Mouse (Mus musculus) MEL (cell line): ENCODE measurements around the gene Ankrd16. TPM values are rescaled to one million over a fixed set of nuclear protein-coding genes. Genes with fewer than 3 reads are reported as not detected.
A peak's percentile ranks its signal among the peaks of the same experiment; 100 is the strongest.

ENCODE experiments used
- DNase-seq: peaks from one replicate; pipeline ENCODE4 v3.0.0; 2011; ENCODE audit warnings: low read depth, low spot score
- H3K27ac ChIP-seq: 2 replicates; pipeline ENCODE4 v1.5.1; 2012; ENCODE audit warnings: low read depth, mild to moderate bottlenecking, control low read depth, low read length, moderate library complexity; ENCODE audit not compliant: control insufficient read depth
- H3K27me3 ChIP-seq, 2 experiments: fragments of 150-350 bp in 1 of 2; sonication (generic) in 1 of 2; 2 replicates each; pipeline ENCODE4 v1.6.1; 2012; ENCODE audit warnings: low read length in 2 of 2, mild to moderate bottlenecking in 2 of 2, improper control_type of control experiment in 1 of 2, moderate library complexity in 1 of 2; ENCODE audit not compliant: insufficient read depth in 2 of 2, control insufficient read depth in 1 of 2
- H3K36me3 ChIP-seq, 2 experiments: 2 replicates each; pipeline ENCODE4 v1.6.1; 2012 to 2014; ENCODE audit warnings: low read length in 2 of 2, improper control_type of control experiment in 1 of 2, inconsistent platforms in 1 of 2, mild to moderate bottlenecking in 1 of 2; ENCODE audit not compliant: insufficient read depth in 2 of 2, control insufficient read depth in 1 of 2
- H3K4me1 ChIP-seq, 2 experiments: fragments of 150-350 bp in 1 of 2; sonication (generic) in 1 of 2; 2 replicates each; pipeline ENCODE4 v1.6.1; 2012; ENCODE audit warnings: low read length in 2 of 2, improper control_type of control experiment in 1 of 2, mild to moderate bottlenecking in 1 of 2; ENCODE audit not compliant: insufficient read depth in 2 of 2, control insufficient read depth in 1 of 2
- H3K4me3 ChIP-seq, 2 experiments: fragments of 150-350 bp in 1 of 2; sonication (generic) in 1 of 2; 2 replicates each; pipeline ENCODE4 v1.5.1; 2012; ENCODE audit warnings: low read depth in 2 of 2, low read length in 2 of 2, mild to moderate bottlenecking in 2 of 2, moderate library complexity in 2 of 2, control low read depth in 1 of 2, improper control_type of control experiment in 1 of 2; ENCODE audit not compliant: control insufficient read depth in 1 of 2, insufficient read depth in 1 of 2
- H3K79me2 ChIP-seq: 2 replicates; pipeline ENCODE4 v1.6.1; 2012; ENCODE audit warnings: mild to moderate bottlenecking, low read length, moderate library complexity; ENCODE audit not compliant: control insufficient read depth, poor library complexity, insufficient read depth
- H3K9ac ChIP-seq: 2 replicates; pipeline ENCODE4 v1.6.1; 2012; ENCODE audit warnings: low read depth, mild to moderate bottlenecking, control low read depth, low read length, moderate library complexity; ENCODE audit not compliant: control insufficient read depth, poor library complexity, severe bottlenecking
- H3K9me3 ChIP-seq: fragments of 150-350 bp; sonication (generic); replicated peaks from 2 replicates; pipeline ENCODE4 v1.6.1; 2012; ENCODE audit warnings: mild to moderate bottlenecking, low read length, improper control_type of control experiment, moderate library complexity; ENCODE audit not compliant: insufficient read depth
- CHD2 ChIP-seq: IDR thresholded peaks from 2 replicates; pipeline ENCODE4 v1.6.1; 2011; ENCODE audit warnings: low read length, improper control_type of control experiment
- CTCF ChIP-seq, 3 experiments: IDR thresholded peaks in 2 of 3; conservative IDR thresholded peaks in 1 of 3; 2 replicates each; pipeline ENCODE4 v1.5.1; 2011 to 2012; ENCODE audit warnings: low read length in 3 of 3, low read depth in 2 of 3, mild to moderate bottlenecking in 2 of 3, improper control_type of control experiment in 1 of 3, inconsistent platforms in 1 of 3, mixed read lengths in 1 of 3, moderate library complexity in 1 of 3; ENCODE audit not compliant: control insufficient read depth in 1 of 3, insufficient read depth in 1 of 3, poor library complexity in 1 of 3, severe bottlenecking in 1 of 3
- E2F4 ChIP-seq: IDR thresholded peaks from 2 replicates; pipeline ENCODE4 v1.6.1; 2011; ENCODE audit warnings: low read depth, low read length, improper control_type of control experiment, borderline replicate concordance
- ETS1 ChIP-seq: IDR thresholded peaks from 2 replicates; pipeline ENCODE4 v1.6.1; 2012; ENCODE audit warnings: low read depth, mild to moderate bottlenecking, inconsistent platforms, low read length, improper control_type of control experiment, moderate library complexity
- HCFC1 ChIP-seq: IDR thresholded peaks from 2 replicates; pipeline ENCODE4 v1.6.1; 2012; ENCODE audit warnings: low read depth, mild to moderate bottlenecking, inconsistent platforms, low read length, improper control_type of control experiment, moderate library complexity
- KAT2A ChIP-seq: conservative IDR thresholded peaks from 2 replicates; pipeline ENCODE4 v1.6.1; 2012; ENCODE audit warnings: low read depth, low read length, improper control_type of control experiment, inconsistent platforms
- MAZ ChIP-seq: IDR thresholded peaks from 2 replicates; pipeline ENCODE4 v1.6.1; 2012; ENCODE audit warnings: low read depth, mild to moderate bottlenecking, inconsistent platforms, low read length, improper control_type of control experiment
- MXI1 ChIP-seq: IDR thresholded peaks from 2 replicates; pipeline ENCODE4 v1.6.1; 2011; ENCODE audit warnings: mild to moderate bottlenecking, low read depth, low read length, improper control_type of control experiment
- MYC ChIP-seq: IDR thresholded peaks from 2 replicates; pipeline ENCODE4 v1.6.1; 2011; ENCODE audit warnings: low read depth, mild to moderate bottlenecking, low read length, improper control_type of control experiment, moderate library complexity
- NELFE ChIP-seq: IDR thresholded peaks from 2 replicates; pipeline ENCODE4 v1.6.1; 2011; ENCODE audit warnings: low read depth, low read length, improper control_type of control experiment
- POLR2AphosphoS2 ChIP-seq: IDR thresholded peaks from 2 replicates; pipeline ENCODE4 v1.6.1; 2011; ENCODE audit warnings: low read length, improper control_type of control experiment
- RCOR1 ChIP-seq: IDR thresholded peaks from 2 replicates; pipeline ENCODE4 v1.6.1; 2012; ENCODE audit warnings: low read depth, mild to moderate bottlenecking, inconsistent platforms, low read length, improper control_type of control experiment
- SIN3A ChIP-seq: IDR thresholded peaks from 2 replicates; pipeline ENCODE4 v1.6.1; 2012; ENCODE audit warnings: low read length, improper control_type of control experiment, inconsistent platforms
- TBP ChIP-seq: IDR thresholded peaks from 2 replicates; pipeline ENCODE4 v1.8.0; 2011; ENCODE audit warnings: low read depth, low read length, improper control_type of control experiment
- TCF12 ChIP-seq: IDR thresholded peaks from 2 replicates; pipeline ENCODE4 v1.6.1; 2014; ENCODE audit warnings: low read depth, mild to moderate bottlenecking, inconsistent platforms, low read length, improper control_type of control experiment, moderate library complexity
- USF1 ChIP-seq: IDR thresholded peaks from 2 replicates; pipeline ENCODE4 v1.6.1; 2014; ENCODE audit warnings: low read depth, mild to moderate bottlenecking, inconsistent platforms, low read length, improper control_type of control experiment, moderate library complexity
- ZKSCAN1 ChIP-seq: IDR thresholded peaks from 2 replicates; pipeline ENCODE4 v1.6.1; 2012; ENCODE audit warnings: low read depth, mild to moderate bottlenecking, inconsistent platforms, low read length, improper control_type of control experiment, moderate library complexity
- ZMIZ1 ChIP-seq: IDR thresholded peaks from 2 replicates; pipeline ENCODE4 v1.6.1; 2012; ENCODE audit warnings: low read depth, mild to moderate bottlenecking, inconsistent platforms, low read length, improper control_type of control experiment, moderate library complexity
- ZNF384 ChIP-seq: IDR thresholded peaks from 2 replicates; pipeline ENCODE4 v1.6.1; 2012; ENCODE audit warnings: low read depth, mild to moderate bottlenecking, inconsistent platforms, low read length, improper control_type of control experiment
- polyA plus RNA-seq, 2 experiments: library from polyadenylated mRNA; stranded (reverse) in 1 of 2; unstranded in 1 of 2; fragments of >175 nt in 1 of 2; fragments of >200 nt in 1 of 2; gene quantifications; 2 replicates each; pipeline versions ENCODE4 v1.2.1 to v1.2.4; 2012; ENCODE audit warnings: low replicate concordance in 2 of 2, low read depth in 1 of 2; ENCODE audit not compliant: insufficient read length in 2 of 2, insufficient read depth in 1 of 2, missing spikeins in 1 of 2
- total RNA-seq: library from RNA; depleted of rRNA; stranded (reverse); fragments of 300-350 nt; gene quantifications from 2 replicates; pipeline ENCODE4 v1.2.3, GENCODE M21; 2012

The Ankrd16 gene
- total and polyA plus RNA-seq, 3 experiments, result 12.9 to 23.5 TPM; not detected in 1

- H3K27me3 ChIP-seq, result no peaks in the 10 kb centered on the region
- DNase-seq, result peak; percentile 35
- no peaks in the 10 kb centered on the region; a peak in 1 of 4 replicates for H3K4me1 ChIP-seq
- no peaks in the 10 kb centered on the region for H3K9me3 ChIP-seq
- TF ChIP-seq HCFC1 (no peak), USF1 (no peak), E2F4 (no peak), MYC (no peak), SIN3A (no peak), ZMIZ1 (no peak), NELFE (no peak), TBP (no peak), KAT2A (no peak), ETS1 (no peak), MAZ (no peak), RCOR1 (no peak), POLR2AphosphoS2 (no peak), CHD2 (no peak), TCF12 (no peak)
- H3K79me2 ChIP-seq, result no peaks in the 10 kb centered on the region
- no peak overlapping the region for H3K9ac ChIP-seq
- no peaks in the 10 kb centered on the region; a peak in 1 of 4 replicates for H3K36me3 ChIP-seq
- H3K27ac ChIP-seq, result no peak overlapping the region
- no peak overlapping the region for H3K4me3 ChIP-seq
Observed at GRCm38 (mm10) chr2:11739516-11740051, 38.1 kb upstream of the Ankrd16 start.

GRCm38 (mm10) chr2:11762541-11762940 is 15.1 kb upstream of the Ankrd16 start:
- TF ChIP-seq CHD2 (no peak), MXI1 (no peak), ETS1 (no peak), ZKSCAN1 (no peak), CTCF (IDR thresholded peaks at IDR 0.05 in 2 of 3, conservative IDR thresholded peaks at IDR 0.05 in 1 of 3; ENCODE audit: control insufficient read depth in 1 of 3, insufficient read depth in 1 of 3, low read depth in 2 of 3, low read length in 3 of 3, poor library complexity in 1 of 3, severe bottlenecking in 1 of 3) (no peak), ZNF384 (no peak), NELFE (no peak), HCFC1 (no peak)
- Histone ChIP-seq H3K27me3 (no peaks in the 10 kb centered on the region), H3K4me3 (no peak overlapping the region), H3K4me1 (no peaks in the 10 kb centered on the region), H3K9ac (no peak overlapping the region), H3K36me3 (peaks cover 2 to 8% of the 10 kb centered on the region in 2 experiments; a peak in 3 of 4 replicates), H3K27ac (no peak overlapping the region), H3K9me3 (no peaks in the 10 kb centered on the region), H3K79me2 (no peaks in the 10 kb centered on the region)
- no peak for DNase-seq
